Mouse (Mus musculus) embryo, embryonic 10 days (tissue): ENCODE results near the gene March4.

Source experiments
- DNase-seq: peaks from one replicate; pipeline ENCODE4 v3.0.0-alpha.2; 2015; ENCODE audit warnings: low spot score

March4 gene

DNA sequence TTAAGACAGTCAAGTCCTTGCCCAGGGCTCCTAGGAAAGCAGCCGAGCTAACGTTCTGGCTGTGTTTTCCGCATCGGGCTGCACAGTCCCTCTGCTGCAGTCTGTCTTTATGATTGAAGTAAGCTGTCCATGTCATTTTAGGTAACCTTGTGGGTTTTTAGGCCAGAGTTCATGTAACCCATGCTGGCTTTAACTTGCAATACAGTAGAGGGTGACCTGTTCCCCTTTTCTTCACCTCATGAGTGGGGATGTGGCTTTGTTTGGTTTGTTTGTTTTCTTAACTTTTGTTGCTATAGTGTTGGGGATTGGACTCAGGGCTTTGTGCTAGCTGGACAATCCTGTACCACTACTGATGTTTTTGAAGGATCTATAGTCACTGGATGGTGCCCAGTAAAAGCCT lies 146.3 kb downstream of the March4 start:
- no peak for DNase-seq

- no peak for DNase-seq
Measured at GRCm38 (mm10) chr1:72383651-72384050, 153.1 kb downstream of the March4 start.

DNA sequence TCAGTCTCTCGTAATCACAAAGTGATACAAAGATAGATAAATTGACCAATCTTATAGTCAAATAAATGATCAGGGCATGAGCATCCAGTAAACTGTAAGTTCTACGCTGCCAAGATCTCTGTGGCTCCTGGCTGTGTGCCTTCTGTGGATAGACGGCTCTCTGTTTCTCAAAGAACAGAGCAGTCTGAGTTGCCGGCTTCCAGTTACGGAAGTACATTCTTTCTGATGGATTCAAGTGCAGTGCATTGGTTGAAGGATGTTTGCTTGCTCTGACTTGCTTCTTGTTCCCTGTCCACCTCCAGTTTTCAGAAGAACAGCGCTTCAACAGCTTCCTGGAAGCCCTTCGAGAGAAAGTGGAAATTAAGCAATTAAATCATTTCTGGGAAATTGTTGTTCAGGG lies 153.7 kb downstream of the March4 start:
- DNase-seq: no peak

GRCm38 (mm10) chr1:72380544-72380943 lies 156.2 kb downstream of the March4 start:
- no peak for DNase-seq

- DNase-seq: no peak
Measured at GRCm38 (mm10) chr1:72379752-72380353, 156.9 kb downstream of the March4 start.

- no peak for DNase-seq
Measured at GRCm38 (mm10) chr1:72378151-72378550, 158.6 kb downstream of the March4 start.
